Mouse (Mus musculus) kidney, adult 2 months (tissue): Measurements from ENCODE around the gene Pdzrn4. TPM values are rescaled to one million over a fixed set of nuclear protein-coding genes. Genes with fewer than 3 reads are reported as not detected.

ENCODE experiments used
- DNase-seq: peaks from one replicate; pipeline ENCODE4 v3.0.0; 2021
- H3K27ac ChIP-seq: fragments of 200-500 bp; 2 replicates; pipeline ENCODE4 v1.5.1; 2012; ENCODE audit warnings: low read depth, low read length, control low read depth, inconsistent platforms; ENCODE audit not compliant: insufficient read depth
- H3K27me3 ChIP-seq: fragments of 200-500 bp; replicated peaks from 2 replicates; pipeline ENCODE4 v1.6.1; 2012; ENCODE audit warnings: mild to moderate bottlenecking, moderate library complexity, low read length, inconsistent platforms; ENCODE audit not compliant: control insufficient read depth, insufficient read depth
- H3K36me3 ChIP-seq: fragments of 200-500 bp; 2 replicates; pipeline ENCODE4 v1.6.1; 2012; ENCODE audit warnings: mild to moderate bottlenecking, moderate library complexity, low read length, inconsistent platforms; ENCODE audit not compliant: control insufficient read depth, insufficient read depth
- H3K4me1 ChIP-seq: fragments of 200-500 bp; 2 replicates; pipeline ENCODE4 v1.6.1; 2011; ENCODE audit warnings: low read length; ENCODE audit not compliant: control insufficient read depth, insufficient read depth
- H3K4me3 ChIP-seq: fragments of 200-500 bp; 2 replicates; pipeline ENCODE4 v1.5.1; 2011; ENCODE audit warnings: mild to moderate bottlenecking, low read depth, low read length, control low read depth; ENCODE audit not compliant: insufficient read depth
- CTCF ChIP-seq: fragments of 200-500 bp; conservative IDR thresholded peaks from 2 replicates; pipeline ENCODE4 v1.5.1; 2011; ENCODE audit warnings: low read depth, mild to moderate bottlenecking, control low read depth, low read length, moderate library complexity, mixed read lengths; ENCODE audit not compliant: insufficient read depth, insufficient read length
- POLR2A ChIP-seq: fragments of 200-500 bp; IDR thresholded peaks from one replicate; pipeline ENCODE4 v1.6.1; 2011; ENCODE audit warnings: low read depth, low read length, control low read depth
- WGBS: fragments of 180-500 bp; shearing (Covaris S2); methylation state at CpG from one replicate; pipeline ENCODE4 v1.1.7; 2018; 5-methylcytosine and 5-hydroxymethylcytosine counted together
- polyA plus RNA-seq: library from polyadenylated mRNA; depleted of rRNA; stranded (reverse); fragments of >200 nt; gene quantifications from 2 replicates; pipeline ENCODE4 v1.2.3, GENCODE M21; 2012

The Pdzrn4 gene
- polyA plus RNA-seq, 1 experiment: 0.39 TPM

DNA sequence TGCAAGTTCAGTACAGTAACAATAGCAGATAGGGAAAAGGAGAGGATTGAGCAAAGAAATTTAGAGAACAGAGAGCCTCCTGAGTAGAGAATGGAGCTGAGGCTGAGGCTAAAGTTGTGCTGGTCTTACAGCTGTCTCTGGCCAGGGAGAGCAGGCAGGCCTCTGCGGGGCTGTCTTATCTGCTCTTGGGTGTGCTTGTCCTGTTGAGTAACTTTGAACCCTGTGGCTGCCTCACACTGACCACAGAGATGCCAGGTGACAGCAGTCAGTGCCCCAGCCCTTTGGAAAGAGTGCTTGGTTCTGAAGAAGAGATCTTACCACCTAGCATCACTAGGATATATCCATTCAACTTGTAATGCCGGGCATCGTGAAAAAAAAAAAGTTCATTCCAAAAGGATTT, 214.2 kb downstream of the Pdzrn4 start:
- Histone ChIP-seq H3K27me3 (no peaks in the 10 kb centered on the region), H3K4me1 (no peaks in the 10 kb centered on the region), H3K27ac (no peak overlapping the region), H3K4me3 (no peak overlapping the region), H3K36me3 (no peaks in the 10 kb centered on the region)
- TF ChIP-seq CTCF (no peak), POLR2A (no peak)
- 92% methylated on average over 3 of the region's 3 CpGs for WGBS
- DNase-seq: no peak

- Histone ChIP-seq H3K27ac (no peak overlapping the region), H3K36me3 (no peaks in the 10 kb centered on the region), H3K4me3 (no peak overlapping the region), H3K27me3 (no peaks in the 10 kb centered on the region), H3K4me1 (no peaks in the 10 kb centered on the region)
- 74% methylated on average over 1 of the region's 1 CpGs for WGBS
- DNase-seq: no peak
- no peak for TF ChIP-seq POLR2A
- TF ChIP-seq CTCF: no peak
Observed at GRCm38 (mm10) chr15:92612386-92612785, 215.7 kb downstream of the Pdzrn4 start.

DNA sequence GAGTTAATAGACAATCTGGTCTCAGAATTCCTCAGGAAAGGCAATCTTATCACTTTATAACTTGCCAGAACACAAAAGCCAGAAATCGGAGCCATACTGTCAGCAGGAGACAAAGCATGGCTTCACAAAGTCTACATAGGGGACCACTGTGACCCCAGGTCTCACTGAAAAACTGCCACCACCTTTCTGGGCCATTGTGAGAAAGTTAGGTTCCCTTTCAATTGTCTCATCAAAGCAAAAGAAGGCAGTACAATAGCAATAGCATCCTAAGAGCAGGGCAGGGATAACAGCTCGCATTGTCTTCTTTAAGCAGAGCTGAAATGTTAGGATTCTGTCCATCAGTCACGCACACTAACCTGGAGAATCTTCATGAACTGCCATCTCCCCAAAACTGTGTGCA, 216.5 kb downstream of the Pdzrn4 start:
- H3K27me3 ChIP-seq: no peaks in the 10 kb centered on the region
- no peak for DNase-seq
- no peak overlapping the region for H3K4me3 ChIP-seq
- TF ChIP-seq CTCF (no peak), POLR2A (no peak)
- H3K4me1 ChIP-seq: no peaks in the 10 kb centered on the region
- H3K27ac ChIP-seq: no peak overlapping the region
- no peaks in the 10 kb centered on the region for H3K36me3 ChIP-seq
- 91% methylated on average over 3 of the region's 3 CpGs for WGBS

- WGBS: 82% methylated on average over 9 of the region's 9 CpGs
Observed at GRCm38 (mm10) chr15:92621731-92622234, 225.1 kb downstream of the Pdzrn4 start.

DNA sequence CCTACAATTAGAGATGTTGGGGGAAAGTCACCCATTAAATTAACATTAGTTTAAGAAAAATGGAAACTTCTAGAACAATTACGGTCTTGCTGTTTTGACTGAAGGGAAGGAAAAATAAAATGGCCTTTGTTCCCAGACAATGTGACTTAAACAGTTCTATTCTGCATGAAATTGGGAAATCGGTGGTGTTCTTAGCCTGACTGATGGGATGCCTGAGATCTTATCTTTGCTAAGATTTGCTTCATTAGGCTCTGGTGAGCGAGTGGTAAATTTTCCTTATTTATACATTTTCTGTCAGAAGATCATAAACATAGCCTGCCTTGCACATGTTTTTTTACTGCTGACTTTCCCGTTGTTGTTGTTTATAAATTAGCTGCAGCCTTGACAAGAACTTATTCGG, 225.6 kb downstream of the Pdzrn4 start:
- Histone ChIP-seq H3K36me3 (no peaks in the 10 kb centered on the region), H3K4me1 (no peaks in the 10 kb centered on the region), H3K27ac (no peak overlapping the region), H3K27me3 (no peaks in the 10 kb centered on the region), H3K4me3 (no peak overlapping the region)
- no peak for DNase-seq
- WGBS: 68% methylated on average over 5 of the region's 5 CpGs
- TF ChIP-seq CTCF (no peak), POLR2A (no peak)

More at GRCm38 (mm10) chr15:92621731-92622234, 225.1 kb downstream of the Pdzrn4 start:
- Histone ChIP-seq H3K4me3 (no peak overlapping the region), H3K36me3 (no peaks in the 10 kb centered on the region), H3K27me3 (no peaks in the 10 kb centered on the region), H3K27ac (no peak overlapping the region), H3K4me1 (no peaks in the 10 kb centered on the region)
- TF ChIP-seq POLR2A (no peak), CTCF (no peak)
- DNase-seq: no peak

- no peak overlapping the region for H3K27ac ChIP-seq
- no peaks in the 10 kb centered on the region for H3K36me3 ChIP-seq
- H3K4me3 ChIP-seq: no peak overlapping the region
- 50% methylated on average over 2 of the region's 2 CpGs for WGBS
- DNase-seq: no peak
- no peaks in the 10 kb centered on the region for H3K27me3 ChIP-seq
- H3K4me1 ChIP-seq: no peaks in the 10 kb centered on the region
- TF ChIP-seq POLR2A (no peak), CTCF (no peak)
Observed at GRCm38 (mm10) chr15:92629172-92629571, 232.5 kb downstream of the Pdzrn4 start.

GRCm38 (mm10) chr15:92634044-92634610, 237.4 kb downstream of the Pdzrn4 start:
- Histone ChIP-seq H3K27me3 (no peaks in the 10 kb centered on the region), H3K4me3 (no peak overlapping the region), H3K4me1 (no peaks in the 10 kb centered on the region), H3K27ac (no peak overlapping the region), H3K36me3 (no peaks in the 10 kb centered on the region)
- 82% methylated on average over 14 of the region's 14 CpGs for WGBS
- TF ChIP-seq CTCF: no peak
- TF ChIP-seq POLR2A: no peak
- no peak for DNase-seq
